Mouse (Mus musculus) hindbrain, embryonic 13.5 days (tissue): ENCODE results near the gene Dohh. TPM values are rescaled to one million over a fixed set of nuclear protein-coding genes. Genes with fewer than 3 reads are reported as not detected.

Experiments used
- ATAC-seq: fragments of 200-750 bp; cut with Nextera tagmentation; 2 replicates; pipeline ENCODE4 v1.8.0; 2017; ENCODE audit warnings: moderate TSS enrichment; ENCODE audit not compliant: low FRiP score
- H3K27ac ChIP-seq: fragments of 300-500 bp; sonication (generic); 2 replicates; pipeline ENCODE4 v1.5.1; 2015; ENCODE audit warnings: inconsistent platforms, mild to moderate bottlenecking, moderate library complexity
- H3K27me3 ChIP-seq: fragments of 300-500 bp; sonication (generic); 2 replicates; pipeline ENCODE4 v1.6.1; 2015; ENCODE audit warnings: mild to moderate bottlenecking, inconsistent platforms
- H3K36me3 ChIP-seq: fragments of 300-500 bp; sonication (generic); 2 replicates; pipeline ENCODE4 v1.6.1; 2015; ENCODE audit warnings: mild to moderate bottlenecking, inconsistent platforms
- H3K4me1 ChIP-seq: fragments of 300-500 bp; sonication (generic); replicated peaks from 2 replicates; pipeline ENCODE4 v1.6.1; 2015; ENCODE audit warnings: inconsistent platforms
- H3K4me2 ChIP-seq: fragments of 300-500 bp; sonication (generic); 2 replicates; pipeline ENCODE4 v1.6.1; 2015; ENCODE audit warnings: inconsistent platforms, mild to moderate bottlenecking, moderate library complexity
- H3K4me3 ChIP-seq: fragments of 300-500 bp; sonication (generic); 2 replicates; pipeline ENCODE4 v1.5.1; 2015; ENCODE audit warnings: mild to moderate bottlenecking, inconsistent platforms
- H3K9ac ChIP-seq: fragments of 300-500 bp; sonication (generic); 2 replicates; pipeline ENCODE4 v1.6.1; 2015; ENCODE audit warnings: mild to moderate bottlenecking, inconsistent platforms
- H3K9me3 ChIP-seq: fragments of 300-500 bp; sonication (generic); 2 replicates; pipeline ENCODE4 v1.6.1; 2016; ENCODE audit warnings: inconsistent platforms
- WGBS: fragments of 180-500 bp; shearing (Covaris S2); methylation state at CpG from one replicate; pipeline ENCODE4 v1.1.7; 2015; 5-methylcytosine and 5-hydroxymethylcytosine counted together
- polyA plus RNA-seq: library from polyadenylated mRNA; unstranded; fragments of >200 nt; fragmentation: Nextera tagmentation; extraction: Ambion mirVana; gene quantifications from 2 replicates; pipeline ENCODE4 v1.2.1, GENCODE M21; 2015

Gene Dohh
- polyA plus RNA-seq, 1 experiment from 2014 or later, result 72.1 TPM

DNA sequence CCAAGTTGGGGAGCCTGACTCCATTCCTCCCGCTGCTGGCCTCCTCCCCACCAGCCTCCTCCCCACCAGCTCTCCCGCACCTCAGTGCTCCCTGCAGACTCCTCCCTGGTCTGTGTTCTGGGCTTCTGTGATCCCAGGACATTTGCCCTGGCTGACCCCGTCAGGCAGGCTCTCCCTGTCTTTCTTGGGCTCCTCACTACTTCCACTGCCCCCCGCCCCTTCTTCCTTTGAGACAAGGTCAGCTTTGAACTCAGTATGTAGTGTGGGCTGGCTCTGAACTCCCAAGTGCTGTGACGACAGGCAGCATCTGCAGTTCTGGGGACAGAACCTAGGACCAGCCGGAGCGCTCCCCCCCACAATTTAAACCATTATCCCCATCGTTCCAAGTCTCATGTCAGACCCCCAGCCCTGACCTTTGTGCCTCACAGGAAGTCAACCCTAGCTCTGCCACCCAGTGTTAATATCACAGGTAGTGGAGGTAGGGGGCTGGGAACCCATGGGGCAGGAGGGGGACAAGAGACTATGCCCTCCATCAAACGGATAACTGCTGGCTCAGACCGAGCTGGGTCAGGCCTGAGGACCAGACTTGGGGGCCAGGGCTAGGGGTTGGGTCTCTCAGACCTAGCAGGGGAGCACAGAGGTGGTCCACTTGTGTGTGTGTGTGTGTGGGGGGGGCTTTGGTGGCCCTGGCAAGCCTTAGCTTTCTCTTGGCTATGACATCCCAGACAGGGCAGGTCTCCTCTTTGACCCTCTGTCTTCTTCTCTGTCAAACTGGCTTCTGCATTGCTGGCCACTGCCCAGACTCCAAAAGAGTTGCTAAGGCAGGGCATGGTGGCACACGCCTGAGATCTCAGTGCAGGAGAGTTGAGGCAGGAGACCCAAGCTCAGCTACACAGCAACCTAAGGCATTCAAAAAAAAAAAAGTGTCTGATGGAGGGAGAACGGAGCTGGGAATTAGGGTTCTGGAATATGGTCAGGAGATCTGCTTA, 33.3 kb downstream of the Dohh start:
- H3K4me3 ChIP-seq, result peak overlapping the region; percentile 27
- peak overlapping the region; percentile 49 for H3K4me2 ChIP-seq
- 47% methylated on average over 12 of the region's 12 CpGs for WGBS
- H3K4me1 ChIP-seq, result peaks cover 65% of the 10 kb centered on the region
- peak overlapping the region; percentile 74 for H3K27ac ChIP-seq
- no peaks in the 10 kb centered on the region for H3K9me3 ChIP-seq
- peak; percentile 4; the same call in 1 of the 2 replicates for ATAC-seq
- 0 out of 2 replicates have a peak, but pooled peaks cover 12% of the 10 kb centered on the region for H3K27me3 ChIP-seq
- peaks cover 16% of the 10 kb centered on the region for H3K36me3 ChIP-seq
- H3K9ac ChIP-seq, result peak overlapping the region; percentile 68

DNA sequence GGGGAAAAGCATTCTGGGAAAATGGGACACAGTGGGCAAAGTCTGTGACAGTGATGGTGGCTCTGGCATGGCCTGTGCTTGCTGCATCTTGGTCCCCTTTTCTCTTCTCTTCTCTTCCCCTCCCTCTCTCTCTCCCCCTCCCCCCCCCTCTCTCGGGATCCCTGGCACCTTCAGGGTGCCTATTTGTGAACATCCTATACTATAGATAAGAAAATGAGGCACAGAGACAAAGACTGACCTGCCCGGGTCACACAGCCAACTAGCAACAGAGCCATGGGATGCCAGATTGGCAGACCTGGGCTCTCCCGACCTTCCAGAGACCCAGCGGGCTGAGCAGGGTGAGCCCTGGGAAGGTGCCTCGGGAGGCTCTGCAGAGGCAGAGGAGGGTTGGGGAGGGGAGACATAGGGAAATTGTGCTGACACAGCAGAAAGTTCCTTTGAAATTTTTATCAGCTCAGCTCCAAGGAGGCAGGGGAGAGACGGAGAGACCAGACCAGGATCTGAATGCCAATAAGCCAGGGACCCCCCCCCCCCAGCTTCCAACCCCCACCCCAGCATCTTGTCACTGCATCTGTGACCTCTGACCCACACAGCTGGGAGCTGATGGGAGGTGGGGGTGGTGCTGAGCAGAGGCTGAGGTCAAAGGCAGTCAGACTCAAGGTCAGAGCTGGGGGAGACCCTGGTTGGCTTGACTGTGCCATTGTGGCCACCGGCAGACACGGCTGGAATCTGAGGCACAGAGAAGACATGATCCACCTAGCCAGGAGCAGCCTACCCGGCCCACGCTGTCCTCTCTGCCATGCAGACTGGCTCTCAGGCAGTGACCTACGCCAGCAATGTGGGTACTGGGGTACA, 34.2 kb downstream of the Dohh start:
- no peak overlapping the region for H3K4me2 ChIP-seq
- peak overlapping the region; percentile 55; the same call in 1 of the 2 replicates for H3K27ac ChIP-seq
- H3K27me3 ChIP-seq, result 0 out of 2 replicates have a peak, but pooled peaks cover 16% of the 10 kb centered on the region
- ATAC-seq, result no peak
- no peak overlapping the region for H3K4me3 ChIP-seq
- H3K9ac ChIP-seq, result peak overlapping the region; percentile 31; the same call in 1 of the 2 replicates
- H3K4me1 ChIP-seq, result peaks cover 57% of the 10 kb centered on the region
- no peaks in the 10 kb centered on the region for H3K9me3 ChIP-seq
- H3K36me3 ChIP-seq, result peaks cover 11% of the 10 kb centered on the region
- 35% methylated on average over 11 of the region's 11 CpGs for WGBS

DNA sequence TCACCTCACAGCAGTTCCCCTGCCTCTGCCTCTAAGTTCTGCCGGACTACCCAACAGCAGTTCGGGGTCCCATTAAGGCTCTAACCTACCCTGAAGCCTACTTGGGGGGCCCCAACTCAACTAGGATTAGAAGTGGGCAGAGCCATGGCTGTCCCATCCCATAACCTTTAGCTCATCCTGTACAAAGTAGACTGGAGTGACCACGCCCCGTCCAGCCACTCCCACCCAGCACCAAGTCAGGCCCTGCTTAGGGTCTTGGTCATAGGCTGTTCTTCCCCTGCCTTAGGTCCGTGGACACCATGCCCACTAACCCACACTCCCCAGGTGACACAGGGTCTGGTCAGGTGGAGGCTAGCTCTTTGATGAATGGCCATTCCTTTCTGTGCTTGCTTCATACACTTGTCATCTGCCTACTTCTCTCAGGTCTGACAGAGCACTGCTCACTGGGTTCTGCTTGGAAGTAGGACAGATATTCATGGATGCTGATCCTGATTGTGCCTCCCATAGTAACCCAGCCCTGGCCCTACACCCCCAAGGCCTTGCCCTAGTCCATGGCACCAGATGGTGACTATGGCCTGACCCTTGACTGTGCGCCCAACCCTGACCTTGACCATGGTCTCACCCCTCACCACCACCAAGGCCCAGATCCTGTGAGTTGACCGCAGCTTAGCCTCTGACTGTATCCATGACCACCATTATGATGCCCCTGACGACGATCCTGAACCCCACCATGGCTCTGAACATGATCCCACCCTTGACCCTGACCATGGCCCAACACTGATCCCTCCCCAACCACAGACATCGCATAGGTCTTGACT, 35.1 kb downstream of the Dohh start:
- Histone ChIP-seq H3K9ac (peak overlapping the region; percentile 31; the same call in 1 of the 2 replicates), H3K27ac (peak overlapping the region; percentile 55; the same call in 1 of the 2 replicates), H3K36me3 (peaks cover 11% of the 10 kb centered on the region), H3K4me3 (no peak overlapping the region), H3K27me3 (peaks cover 22% of the 10 kb centered on the region; the same call in 1 of the 2 replicates), H3K4me2 (no peak overlapping the region), H3K9me3 (no peaks in the 10 kb centered on the region), H3K4me1 (peaks cover 54% of the 10 kb centered on the region)
- WGBS, result 94% methylated on average over 10 of the region's 10 CpGs
- ATAC-seq, result no peak

DNA sequence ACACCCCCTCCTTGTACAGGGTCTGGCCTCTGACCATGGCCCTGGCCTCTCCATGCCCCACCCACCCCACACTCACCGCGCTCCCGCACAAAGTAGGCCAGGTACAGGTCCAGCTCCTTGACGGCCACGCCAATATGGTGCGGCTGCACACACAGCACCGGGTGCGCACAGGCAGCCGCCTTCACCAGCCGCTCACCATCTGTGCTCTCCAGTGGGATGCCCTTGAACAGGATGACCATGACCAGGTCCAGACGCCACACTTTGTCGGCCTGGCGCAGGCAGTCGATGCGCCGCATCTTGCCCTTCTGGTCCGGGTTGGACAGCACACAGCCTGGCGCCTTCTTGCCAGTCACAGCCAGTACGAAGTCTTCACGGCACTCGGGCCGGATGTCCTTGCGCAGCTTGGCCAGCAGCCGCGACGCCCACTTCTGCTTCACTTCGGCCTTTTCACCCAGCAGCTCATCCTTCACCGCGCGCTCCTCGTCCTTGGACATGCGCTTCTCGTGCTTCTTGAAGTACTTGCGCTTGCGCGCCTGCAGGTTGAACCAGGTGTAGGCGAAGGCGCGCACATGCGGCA, 36.1 kb downstream of the Dohh start:
- no peak overlapping the region for H3K4me3 ChIP-seq
- peaks cover 11% of the 10 kb centered on the region for H3K36me3 ChIP-seq
- peaks cover 32% of the 10 kb centered on the region for H3K27me3 ChIP-seq
- 82% methylated on average over 40 of the region's 40 CpGs for WGBS
- no peak overlapping the region for H3K9ac ChIP-seq
- H3K27ac ChIP-seq, result no peak overlapping the region
- no peak for ATAC-seq
- H3K4me2 ChIP-seq, result no peak overlapping the region
- no peaks in the 10 kb centered on the region for H3K9me3 ChIP-seq
- peaks cover 54% of the 10 kb centered on the region for H3K4me1 ChIP-seq

DNA sequence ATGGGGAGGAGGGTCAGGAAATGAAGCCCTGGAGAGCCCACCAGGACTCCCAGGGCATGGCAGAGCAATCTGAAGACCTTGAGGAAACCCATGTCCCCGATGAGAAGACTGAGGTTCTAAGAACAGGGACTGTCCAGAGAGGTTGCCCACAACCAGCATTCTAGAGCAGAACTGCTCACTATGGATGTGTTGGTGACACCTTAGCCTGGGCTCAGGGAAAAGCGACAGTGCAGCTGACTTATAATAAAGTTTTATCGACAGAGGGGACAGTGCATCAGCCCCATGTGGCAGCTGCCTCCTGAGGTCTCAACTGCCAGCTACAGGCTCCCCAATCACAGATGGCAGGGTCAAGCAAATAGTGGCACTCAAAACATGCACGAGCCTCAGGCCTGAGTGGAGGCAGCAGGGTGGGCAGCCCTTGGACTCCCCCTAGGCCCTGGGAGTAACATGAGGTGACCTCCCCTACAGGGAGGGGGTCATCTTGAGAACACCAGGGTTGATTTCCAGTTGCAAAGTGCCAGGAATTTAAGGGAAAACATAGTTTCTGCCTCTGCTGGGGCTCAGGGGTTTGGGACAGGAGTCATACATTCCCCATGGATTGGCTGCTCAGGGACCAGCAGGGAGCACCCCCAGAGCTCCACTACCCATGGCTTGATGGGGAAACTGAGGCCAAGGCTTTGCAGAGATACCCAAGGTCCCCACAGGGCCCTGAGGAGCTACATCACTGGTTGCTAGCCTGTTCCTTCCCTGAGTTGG, 37.0 kb downstream of the Dohh start:
- 78% methylated on average over 4 of the region's 4 CpGs for WGBS
- ATAC-seq, result no peak

DNA sequence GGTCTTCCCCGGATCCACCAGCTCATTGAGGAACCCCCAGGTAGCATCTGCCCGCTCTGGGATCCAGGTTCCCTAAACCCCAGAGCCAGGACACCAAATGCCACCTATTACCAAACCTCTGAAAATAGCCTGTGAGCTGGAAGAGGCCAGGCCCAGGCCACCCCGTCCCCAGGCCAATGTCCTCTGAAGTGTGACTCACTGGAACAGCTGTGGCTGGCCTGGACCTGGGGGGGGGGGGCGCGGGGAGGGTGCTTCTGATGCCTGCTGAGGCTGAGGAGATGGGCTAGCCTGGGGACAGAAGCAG, 37.5 kb downstream of the Dohh start:
- no peak overlapping the region for H3K27ac ChIP-seq
- peaks cover 54% of the 10 kb centered on the region for H3K4me1 ChIP-seq
- no peak overlapping the region; the same call in 1 of the 2 replicates for H3K9ac ChIP-seq
- H3K9me3 ChIP-seq, result no peaks in the 10 kb centered on the region
- H3K36me3 ChIP-seq, result peaks cover 11% of the 10 kb centered on the region
- H3K4me2 ChIP-seq, result no peak overlapping the region
- no peak overlapping the region for H3K4me3 ChIP-seq
- 83% methylated on average over 3 of the region's 5 CpGs for WGBS
- ATAC-seq, result no peak
- peaks cover 44% of the 10 kb centered on the region for H3K27me3 ChIP-seq

More for the DNA sequence above, 37.0 kb downstream of the Dohh start:
- H3K27ac ChIP-seq, result no peak overlapping the region
- H3K9me3 ChIP-seq, result no peaks in the 10 kb centered on the region
- H3K9ac ChIP-seq, result no peak overlapping the region
- H3K36me3 ChIP-seq, result peaks cover 11% of the 10 kb centered on the region
- H3K4me1 ChIP-seq, result peaks cover 54% of the 10 kb centered on the region
- no peak overlapping the region for H3K4me2 ChIP-seq
- peaks cover 39% of the 10 kb centered on the region for H3K27me3 ChIP-seq
- no peak overlapping the region for H3K4me3 ChIP-seq

DNA sequence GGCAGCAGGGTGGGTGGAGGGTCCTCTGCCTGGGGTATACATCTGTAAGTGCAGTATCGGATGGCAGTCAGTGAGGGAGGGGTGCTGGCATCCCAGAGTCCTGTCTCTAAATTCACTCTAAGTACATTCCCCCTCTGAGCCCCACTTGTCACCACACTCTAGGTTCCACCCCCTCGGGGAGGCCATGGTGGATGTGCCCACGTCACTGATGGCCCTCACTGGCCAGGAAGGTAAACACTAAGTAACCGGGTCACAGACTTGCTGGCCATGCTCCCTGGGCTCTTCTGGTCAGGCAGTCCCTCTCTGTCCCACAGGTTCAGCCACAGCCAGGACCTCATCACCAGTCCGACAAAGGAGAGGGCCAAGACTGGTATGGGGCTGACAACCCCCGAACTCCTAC, 38.0 kb downstream of the Dohh start:
- Histone ChIP-seq H3K9ac (no peak overlapping the region), H3K27me3 (peaks cover 49% of the 10 kb centered on the region), H3K9me3 (no peaks in the 10 kb centered on the region), H3K4me3 (no peak overlapping the region), H3K4me2 (no peak overlapping the region), H3K27ac (no peak overlapping the region), H3K36me3 (peaks cover 11% of the 10 kb centered on the region), H3K4me1 (peaks cover 54% of the 10 kb centered on the region)
- ATAC-seq, result no peak
- WGBS, result 80% methylated on average over 6 of the region's 6 CpGs

DNA sequence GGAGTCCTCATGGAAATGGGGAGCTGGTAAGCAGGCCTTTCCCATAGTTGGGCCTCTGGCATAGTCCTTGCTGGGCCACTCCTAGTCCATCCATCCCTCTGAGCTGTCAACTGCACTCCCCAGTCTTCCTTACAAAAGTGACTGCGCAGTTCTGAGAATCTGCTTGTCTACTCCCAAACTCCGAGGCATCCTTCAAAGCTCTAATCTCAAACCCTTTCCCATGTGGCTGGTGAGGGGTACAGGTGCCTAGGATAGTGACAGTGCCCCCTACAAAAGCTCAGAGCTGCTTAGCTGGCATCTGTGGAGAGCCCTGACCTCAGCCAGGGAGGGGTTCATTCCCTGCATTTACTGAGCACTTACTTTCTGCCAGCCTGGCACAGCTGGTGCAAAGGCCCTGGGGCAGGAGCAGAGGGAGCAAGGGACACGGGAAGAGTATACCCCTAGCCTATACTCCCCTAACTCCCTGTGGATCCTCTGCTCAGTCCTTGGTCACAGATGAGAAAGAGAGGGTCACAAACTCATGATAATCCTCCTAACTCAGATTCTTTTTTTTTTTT, 38.5 kb downstream of the Dohh start:
- Histone ChIP-seq H3K27me3 (peaks cover 49% of the 10 kb centered on the region), H3K9ac (no peak overlapping the region), H3K9me3 (no peaks in the 10 kb centered on the region), H3K4me3 (no peak overlapping the region), H3K36me3 (peaks cover 11% of the 10 kb centered on the region), H3K4me1 (peaks cover 51% of the 10 kb centered on the region), H3K4me2 (no peak overlapping the region), H3K27ac (no peak overlapping the region)
- ATAC-seq, result no peak
- WGBS, result 89% methylated on average over 3 of the region's 3 CpGs

DNA sequence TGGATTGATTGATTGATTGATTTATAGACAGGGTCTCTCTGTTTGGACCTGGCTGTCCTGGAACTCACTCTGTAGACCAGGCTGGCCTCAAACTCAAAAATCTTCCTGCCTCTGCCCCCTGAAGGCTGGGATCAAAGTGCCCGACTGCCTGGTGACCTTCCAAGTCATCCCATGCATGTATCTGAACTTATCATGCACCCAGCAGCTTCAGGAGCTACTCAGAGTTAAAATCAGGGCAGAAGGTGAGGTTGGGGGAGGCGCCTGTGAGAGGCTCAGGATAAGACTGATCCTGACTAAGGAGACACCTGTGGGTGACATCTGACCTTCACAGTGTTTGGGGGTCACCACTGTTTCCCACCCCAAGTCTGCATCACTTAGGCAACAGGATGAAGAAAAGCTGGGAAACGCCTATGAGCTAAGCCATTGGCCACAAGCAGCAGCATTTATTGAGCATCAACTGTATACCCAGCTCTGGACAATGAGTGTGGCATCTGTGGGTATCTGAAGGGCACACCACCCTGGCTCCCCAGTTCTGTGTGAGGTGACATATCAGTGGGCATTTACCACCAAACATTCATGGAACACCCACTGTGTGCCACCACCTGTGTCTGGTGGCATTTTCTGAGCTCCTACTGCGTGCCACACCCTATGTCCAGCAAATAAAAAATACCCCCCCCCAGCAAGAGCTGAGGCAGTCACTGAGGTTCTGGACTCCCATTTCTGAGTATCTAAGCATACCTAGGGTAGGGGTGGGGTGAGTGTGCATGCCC, 39.4 kb downstream of the Dohh start:
- H3K27me3 ChIP-seq, result peaks cover 56% of the 10 kb centered on the region
- H3K27ac ChIP-seq, result 0 out of 2 replicates have a peak overlapping the region, but pooled peaks have one; percentile 41
- H3K4me1 ChIP-seq, result peaks cover 42% of the 10 kb centered on the region
- H3K9ac ChIP-seq, result no peak overlapping the region
- 0 out of 2 replicates have a peak overlapping the region, but pooled peaks have one; percentile 61 for H3K4me2 ChIP-seq
- no peak for ATAC-seq
- WGBS, result 67% methylated on average over 4 of the region's 4 CpGs
- H3K36me3 ChIP-seq, result peaks cover 11% of the 10 kb centered on the region
- H3K4me3 ChIP-seq, result no peak overlapping the region
- H3K9me3 ChIP-seq, result no peaks in the 10 kb centered on the region
